ENCODE assay signal across 19 mouse cellular contexts in genomic region chrX:156673661-156674060, GRCm38 (mm10).
DNase-seq lines count a peak whose midpoint lies in the region; ATAC-seq lines count a peak whose summit lies in the region.
"Had no signal": no experiment of that assay in that cellular context is flagged by ENCODE, and none has a peak within 500 bp of the region (broad histone marks: within the 10 kb centered on the region; RNA-seq: fewer than 3 reads in every experiment).

No protein-coding gene starts in this region.

- no peak overlapping the region for H3K9ac ChIP-seq in forebrain, embryonic 14.5 days (ENCODE audit: low read length)
- no peak overlapping the region for H3K9ac ChIP-seq in forebrain, embryonic 12.5 days
- H3K9ac ChIP-seq in lung, embryonic 16.5 days (ENCODE audit: low read length), result no peak overlapping the region
- H3K9ac ChIP-seq: embryonic facial prominence, embryonic 13.5 days; heart, embryonic 13.5 days; hindbrain, embryonic 15.5 days had no signal

- no peak for ATAC-seq in forebrain, embryonic 14.5 days
- ATAC-seq in forebrain, embryonic 12.5 days (ENCODE audit: low FRiP score), result no peak
- peak; percentile 28; the same call in 1 of the 2 replicates for ATAC-seq in lung, embryonic 16.5 days (ENCODE audit: low read depth)
- ATAC-seq: intestine, embryonic 16.5 days had no signal

- H3K4me3 ChIP-seq in forebrain, embryonic 14.5 days (ENCODE audit: low read depth, low read length), result no peak overlapping the region
- no peak overlapping the region for H3K4me3 ChIP-seq in forebrain, embryonic 12.5 days (replicated peaks)
- H3K4me3 ChIP-seq in lung, embryonic 16.5 days (ENCODE audit: low read length), result no peak overlapping the region
- H3K4me3 ChIP-seq: embryonic facial prominence, embryonic 13.5 days; heart, embryonic 13.5 days; hindbrain, embryonic 15.5 days had no signal

- H3K27me3 ChIP-seq in forebrain, embryonic 14.5 days (replicated peaks; ENCODE audit: control insufficient read depth, insufficient read depth, low read length), result no peaks in the 10 kb centered on the region
- no peaks in the 10 kb centered on the region for H3K27me3 ChIP-seq in forebrain, embryonic 12.5 days
- no peaks in the 10 kb centered on the region for H3K27me3 ChIP-seq in lung, embryonic 16.5 days (ENCODE audit: control insufficient read depth, insufficient read depth, low read depth, low read length)
- H3K27me3 ChIP-seq: CH12.LX; embryonic facial prominence, embryonic 13.5 days; heart, embryonic 13.5 days; hindbrain, embryonic 15.5 days had no signal

- H3K27ac ChIP-seq in forebrain, embryonic 14.5 days (ENCODE audit: low read depth, low read length), result no peak overlapping the region
- H3K27ac ChIP-seq in forebrain, embryonic 12.5 days, result no peak overlapping the region
- H3K27ac ChIP-seq in lung, embryonic 16.5 days (ENCODE audit: low read length), result no peak overlapping the region
- H3K27ac ChIP-seq: embryonic facial prominence, embryonic 13.5 days; heart, embryonic 13.5 days; hindbrain, embryonic 15.5 days had no signal

- H3K9me3 ChIP-seq in forebrain, embryonic 14.5 days (replicated peaks; ENCODE audit: control insufficient read depth, low read length), result no peaks in the 10 kb centered on the region
- no peaks in the 10 kb centered on the region for H3K9me3 ChIP-seq in forebrain, embryonic 12.5 days
- no peaks in the 10 kb centered on the region for H3K9me3 ChIP-seq in lung, embryonic 16.5 days (ENCODE audit: control insufficient read depth, low read length)
- H3K9me3 ChIP-seq: embryonic facial prominence, embryonic 13.5 days; heart, embryonic 13.5 days; hindbrain, embryonic 15.5 days had no signal

- WGBS in forebrain, embryonic 14.5 days, result 59% methylated on average over 1 of the region's 1 CpGs
- 71% methylated on average over 1 of the region's 1 CpGs for WGBS in forebrain, embryonic 12.5 days
- 36% methylated on average over 1 of the region's 1 CpGs for WGBS in lung, embryonic 16.5 days

- H3K4me1 ChIP-seq in forebrain, embryonic 14.5 days (ENCODE audit: control insufficient read depth, insufficient read depth, low read length), result no peaks in the 10 kb centered on the region
- H3K4me1 ChIP-seq in forebrain, embryonic 12.5 days, result no peaks in the 10 kb centered on the region
- no peaks in the 10 kb centered on the region for H3K4me1 ChIP-seq in lung, embryonic 16.5 days (replicated peaks; ENCODE audit: control insufficient read depth, insufficient read depth, low read length)
- H3K4me1 ChIP-seq: embryonic facial prominence, embryonic 13.5 days; heart, embryonic 13.5 days; hindbrain, embryonic 15.5 days had no signal

- DNase-seq in forebrain, embryonic 14.5 days (ENCODE audit: low spot score), result peak; percentile 37
- no peak for DNase-seq in lung, postnatal 4 days
- peak; percentile 3 for DNase-seq in adipocyte (ENCODE audit: low spot score)
- peak; percentile 0 for DNase-seq in lung, postnatal 14 days
- no peak for DNase-seq in right cerebral cortex, postnatal 14 days
- DNase-seq: adrenal gland, adult 8-10 months; adrenal gland, postnatal 36 days; cerebellum, adult 11-12 months; cerebellum, adult 9-10 months; cerebellum, postnatal 25 days; gastrocnemius, postnatal 14 days; heart, postnatal 36 days had no signal

- no peak overlapping the region for H3K4me2 ChIP-seq in forebrain, embryonic 14.5 days (ENCODE audit: low read length)
- H3K4me2 ChIP-seq in forebrain, embryonic 12.5 days, result no peak overlapping the region
- no peak overlapping the region for H3K4me2 ChIP-seq in lung, embryonic 16.5 days (ENCODE audit: low read depth, low read length)
- H3K4me2 ChIP-seq: embryonic facial prominence, embryonic 13.5 days; heart, embryonic 13.5 days; hindbrain, embryonic 15.5 days had no signal

- H3K36me3 ChIP-seq in forebrain, embryonic 14.5 days (ENCODE audit: control insufficient read depth, insufficient read depth, low read length), result no peaks in the 10 kb centered on the region
- H3K36me3 ChIP-seq in forebrain, embryonic 12.5 days (replicated peaks), result no peaks in the 10 kb centered on the region
- no peaks in the 10 kb centered on the region for H3K36me3 ChIP-seq in lung, embryonic 16.5 days (ENCODE audit: control insufficient read depth, insufficient read depth, low read length)
- H3K36me3 ChIP-seq: embryonic facial prominence, embryonic 13.5 days; heart, embryonic 13.5 days; hindbrain, embryonic 15.5 days had no signal

Comparison
In these comparisons a context has a peak if more than half of its experiments do, and no peak if none do; other contexts are left out.
1. DNase-seq: peak in forebrain, embryonic 14.5 days (single experiment), adipocyte (single experiment) and lung, postnatal 14 days (single experiment); none in lung, postnatal 4 days (0 of 2) and right cerebral cortex, postnatal 14 days (single experiment).